Mouse (Mus musculus): Measurements from ENCODE around the gene Olfr1471. TPM values are rescaled to one million over a fixed set of nuclear protein-coding genes. Genes with fewer than 3 reads are reported as not detected.
"Not testable (repeated sequence)": the region's sequence is repeated elsewhere in the genome, so short reads cannot be mapped to it uniquely, and the experiment has no call there.

The Olfr1471 gene
- total RNA-seq (2012; rRNA removed) (not detected in 2 replicates), polyA plus RNA-seq (2012; ENCODE audit: insufficient read depth in 1 of 2, insufficient read length in 2 of 2, low read depth in 1 of 2, low replicate concordance in 2 of 2, missing spikeins in 1 of 2) (not detected)

GRCm38 (mm10) chr19:13443109-13443508 lies at the start of gene Olfr1471:
Gene Olfr1471 (plus strand): TSS chr19:13443409.
- not testable (repeated sequence) for H3K4me3 ChIP-seq (ENCODE audit: control insufficient read depth in 1 of 2, insufficient read depth in 1 of 2, low read depth in 2 of 2, low read length in 2 of 2); H3K27me3 ChIP-seq (ENCODE audit: control insufficient read depth in 1 of 2, insufficient read depth in 2 of 2, low read length in 2 of 2); DNase-seq (ENCODE audit: low read depth, low spot score); H3K36me3 ChIP-seq (ENCODE audit: control insufficient read depth in 1 of 2, insufficient read depth in 2 of 2, low read length in 2 of 2); H3K79me2 ChIP-seq (ENCODE audit: control insufficient read depth, insufficient read depth, low read length, poor library complexity); H3K27ac ChIP-seq (ENCODE audit: control insufficient read depth, low read depth, low read length); H3K9ac ChIP-seq (ENCODE audit: control insufficient read depth, low read depth, low read length, poor library complexity, severe bottlenecking); H3K4me1 ChIP-seq (ENCODE audit: control insufficient read depth in 1 of 2, insufficient read depth in 2 of 2, low read length in 2 of 2); H3K9me3 ChIP-seq (replicated peaks; ENCODE audit: insufficient read depth, low read length)

- H3K4me1 ChIP-seq (ENCODE audit: control insufficient read depth in 1 of 2, insufficient read depth in 2 of 2, low read length in 2 of 2): no peaks in the 10 kb centered on the region
- H3K79me2 ChIP-seq (ENCODE audit: control insufficient read depth, insufficient read depth, low read length, poor library complexity): no peaks in the 10 kb centered on the region
- TF ChIP-seq CHD1 (IDR thresholded peaks at IDR 0.05; ENCODE audit: low read depth, low read length) (no peak), NRF1 (IDR thresholded peaks at IDR 0.05; ENCODE audit: insufficient read depth, low read depth, low read length, poor library complexity, severe bottlenecking) (no peak), KAT2A (conservative IDR thresholded peaks at IDR 0.05; ENCODE audit: low read depth, low read length) (no peak), CTCF (IDR thresholded peaks at IDR 0.05 in 2 of 3, conservative IDR thresholded peaks at IDR 0.05 in 1 of 3; ENCODE audit: control insufficient read depth in 1 of 3, insufficient read depth in 1 of 3, low read depth in 2 of 3, low read length in 3 of 3, poor library complexity in 1 of 3, severe bottlenecking in 1 of 3) (no peak), MYB (IDR thresholded peaks at IDR 0.05; ENCODE audit: low read depth, low read length) (no peak), MXI1 (IDR thresholded peaks at IDR 0.05; ENCODE audit: low read depth, low read length) (no peak), RAD21 (IDR thresholded peaks at IDR 0.05; ENCODE audit: low read depth, low read length) (no peak), E2F4 (IDR thresholded peaks at IDR 0.05; ENCODE audit: borderline replicate concordance, low read depth, low read length) (no peak), ELF1 (IDR thresholded peaks at IDR 0.05; ENCODE audit: low read depth, low read length) (no peak), ETS1 (IDR thresholded peaks at IDR 0.05; ENCODE audit: low read depth, low read length) (no peak), RCOR1 (IDR thresholded peaks at IDR 0.05; ENCODE audit: low read depth, low read length) (no peak), ZNF384 (IDR thresholded peaks at IDR 0.05; ENCODE audit: low read depth, low read length) (no peak), SIN3A (IDR thresholded peaks at IDR 0.05; ENCODE audit: low read length) (no peak), GATA1 (IDR thresholded peaks at IDR 0.05; ENCODE audit: low read depth, low read length) (no peak)
- H3K4me3 ChIP-seq (ENCODE audit: control insufficient read depth in 1 of 2, insufficient read depth in 1 of 2, low read depth in 2 of 2, low read length in 2 of 2): no peak within 1 kb of the TSS
- DNase-seq (ENCODE audit: low read depth, low spot score): no peak
- no peaks in the 10 kb centered on the region for H3K27me3 ChIP-seq (ENCODE audit: control insufficient read depth in 1 of 2, insufficient read depth in 2 of 2, low read length in 2 of 2)
- no peaks in the 10 kb centered on the region for H3K9me3 ChIP-seq (replicated peaks; ENCODE audit: insufficient read depth, low read length)
- no peaks in the 10 kb centered on the region for H3K36me3 ChIP-seq (ENCODE audit: control insufficient read depth in 1 of 2, insufficient read depth in 2 of 2, low read length in 2 of 2)
- H3K27ac ChIP-seq (ENCODE audit: control insufficient read depth, low read depth, low read length): no peak within 1 kb of the TSS
- no peak within 1 kb of the TSS for H3K9ac ChIP-seq (ENCODE audit: control insufficient read depth, low read depth, low read length, poor library complexity, severe bottlenecking)
Observed at GRCm38 (mm10) chr19:13407549-13407948, 35.7 kb upstream of the Olfr1471 start, which contains the start of gene Olfr1469. Gene Olfr1469 (plus strand): TSS chr19:13407849.

GRCm38 (mm10) chr19:13455986-13456385 lies 12.8 kb downstream of the Olfr1471 start, which contains the start of gene Olfr1472:
Gene Olfr1472 (minus strand): TSS chr19:13456086.
- Histone ChIP-seq H3K79me2 (ENCODE audit: control insufficient read depth, insufficient read depth, low read length, poor library complexity) (no peaks in the 10 kb centered on the region), H3K27ac (ENCODE audit: control insufficient read depth, low read depth, low read length) (no peak within 1 kb of the TSS), H3K4me3 (ENCODE audit: control insufficient read depth in 1 of 2, insufficient read depth in 1 of 2, low read depth in 2 of 2, low read length in 2 of 2) (no peak within 1 kb of the TSS), H3K9me3 (replicated peaks; ENCODE audit: insufficient read depth, low read length) (no peaks in the 10 kb centered on the region), H3K36me3 (ENCODE audit: control insufficient read depth in 1 of 2, insufficient read depth in 2 of 2, low read length in 2 of 2) (no peaks in the 10 kb centered on the region), H3K4me1 (ENCODE audit: control insufficient read depth in 1 of 2, insufficient read depth in 2 of 2, low read length in 2 of 2) (no peaks in the 10 kb centered on the region), H3K9ac (ENCODE audit: control insufficient read depth, low read depth, low read length, poor library complexity, severe bottlenecking) (no peak within 1 kb of the TSS), H3K27me3 (ENCODE audit: control insufficient read depth in 1 of 2, insufficient read depth in 2 of 2, low read length in 2 of 2) (no peaks in the 10 kb centered on the region)
- no peak for DNase-seq (ENCODE audit: low read depth, low spot score)
- TF ChIP-seq TCF12 (IDR thresholded peaks at IDR 0.05; ENCODE audit: low read depth, low read length): no peak
- no peak for TF ChIP-seq GABPA (IDR thresholded peaks at IDR 0.05; ENCODE audit: low read depth, low read length)
- no peak for TF ChIP-seq ELF1 (IDR thresholded peaks at IDR 0.05; ENCODE audit: low read depth, low read length)
- no peak for TF ChIP-seq ZMIZ1 (IDR thresholded peaks at IDR 0.05; ENCODE audit: low read depth, low read length)
- TF ChIP-seq MEF2A (IDR thresholded peaks at IDR 0.05; ENCODE audit: extremely low read depth, insufficient replicate concordance, low read depth, low read length, poor library complexity, severe bottlenecking): no peak
- no peak for TF ChIP-seq RCOR1 (IDR thresholded peaks at IDR 0.05; ENCODE audit: low read depth, low read length)
- no peak for TF ChIP-seq TAL1 (IDR thresholded peaks at IDR 0.05; ENCODE audit: low read length)
- no peak for TF ChIP-seq USF2 (IDR thresholded peaks at IDR 0.05; ENCODE audit: borderline replicate concordance in 1 of 2, insufficient read depth in 1 of 2, low read depth in 1 of 2, low read length in 2 of 2)
- TF ChIP-seq JUND (IDR thresholded peaks at IDR 0.05; ENCODE audit: low read depth, low read length): no peak
- no peak for TF ChIP-seq POLR2A (IDR thresholded peaks at IDR 0.05; ENCODE audit: control insufficient read depth in 1 of 2, insufficient read depth in 1 of 2, low read depth in 1 of 2, low read length in 2 of 2, poor library complexity in 1 of 2)
- no peak for TF ChIP-seq ZNF384 (IDR thresholded peaks at IDR 0.05; ENCODE audit: low read depth, low read length)
- no peak for TF ChIP-seq SIN3A (IDR thresholded peaks at IDR 0.05; ENCODE audit: low read length)

All from MEL (cell line).